Mouse (Mus musculus) heart, adult 8-10 months (tissue): ENCODE measurements at regions not wholly inside any gene's neighbourhood (a gene's known extent, or its start where the extent isn't known, plus 50 kb on each side); places are given as distances from the start of the nearest gene placed in this dataset.
"Not testable (repeated sequence)": the region's sequence is repeated elsewhere in the genome, so short reads cannot be mapped to it uniquely, and the experiment has no call there.

Experiments
- DNase-seq: peaks from one replicate; pipeline ENCODE4 v3.0.0; 2022; ENCODE audit warnings: low spot score

DNA sequence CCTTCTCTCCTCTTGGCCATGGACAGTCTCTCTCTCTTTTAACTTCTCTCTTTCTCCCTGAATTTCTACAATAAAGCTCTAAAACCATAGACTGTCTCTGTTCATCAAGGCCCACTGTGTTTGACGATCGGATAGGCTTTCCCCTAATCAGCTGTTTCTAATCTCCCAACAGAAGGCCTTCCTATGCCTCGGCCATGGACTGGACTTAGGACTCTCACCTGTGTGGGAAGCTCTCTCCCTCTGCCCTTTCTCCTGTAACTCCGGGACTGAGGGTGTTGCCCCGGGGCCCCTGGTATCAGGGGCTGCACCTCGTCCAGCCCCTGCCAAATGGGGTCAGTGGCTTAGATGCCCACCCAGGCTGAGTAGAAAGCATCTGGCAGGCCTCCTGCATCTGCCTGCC, 713.0 kb downstream of the Rapgef2 start:
- no peak for DNase-seq

DNA sequence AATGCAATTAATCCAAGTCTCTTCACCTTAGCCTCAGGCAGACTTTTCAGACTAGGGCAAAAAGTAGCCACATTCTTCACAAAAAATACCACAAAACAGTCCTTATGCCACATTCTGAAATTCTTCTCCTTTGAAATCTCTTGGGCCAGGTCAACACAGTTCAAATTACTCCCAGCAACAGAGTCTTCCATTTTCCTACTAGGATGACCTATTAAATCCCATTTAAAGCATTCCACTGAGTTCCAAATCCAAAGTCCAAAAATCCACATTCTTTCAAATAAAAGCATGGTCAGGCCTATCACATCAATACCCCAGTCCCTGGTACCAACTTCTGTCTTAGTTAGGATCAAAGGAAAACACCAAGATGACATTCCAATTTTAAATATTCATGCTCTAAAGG, 721.4 kb downstream of the Rapgef2 start:
- not testable (repeated sequence) for DNase-seq
